Mouse (Mus musculus) pancreas, adult 10 weeks (tissue): Measurements from ENCODE around the gene Olfr826. TPM values are rescaled to one million over a fixed set of nuclear protein-coding genes. Genes with fewer than 3 reads are reported as not detected.

Experiments
- polyA plus RNA-seq: library from polyadenylated mRNA; stranded (reverse); fragments of 350-450 nt; fragmentation: Illumina TruSeq; extraction: RNeasy Lipid Tissue Mini Kit (QIAGEN cat#74804); gene quantifications from one replicate; pipeline ENCODE4 v1.2.3, GENCODE M21; 2015; ENCODE audit warnings: low read depth, low replicate concordance; ENCODE audit not compliant: insufficient read depth

Gene Olfr826
- polyA plus RNA-seq: not detected

GRCm38 (mm10) chr10:130184086-130184485 lies at the start of gene Olfr826:
Gene Olfr826 (minus strand): TSS chr10:130184186.

GRCm38 (mm10) chr10:130214303-130214702 lies 30.3 kb upstream of the Olfr826 start, which contains the start of gene Olfr827:
Gene Olfr827 (minus strand): TSS chr10:130214403.

GRCm38 (mm10) chr10:130166666-130167065 lies 17.3 kb downstream of the Olfr826 start, which contains the start of gene Olfr825:
Gene Olfr825 (minus strand): TSS chr10:130166766.

GRCm38 (mm10) chr10:130129900-130130299 lies 54.1 kb downstream of the Olfr826 start, which contains the start of gene Olfr824:
Gene Olfr824 (minus strand): TSS chr10:130130000.

Other genes starting within 250 kb of the Olfr826 start
- gene Olfr818, start 235.1 kb downstream of the Olfr826 start, polyA plus RNA-seq: not detected
- gene Olfr819, start 216.9 kb downstream of the Olfr826 start, polyA plus RNA-seq: not detected
- not detected for gene Olfr247, start 208.0 kb downstream of the Olfr826 start, polyA plus RNA-seq
- not detected for gene Gm10310, start 199.1 kb downstream of the Olfr826 start, polyA plus RNA-seq
- gene Olfr820, start 171.6 kb downstream of the Olfr826 start, polyA plus RNA-seq: not detected
- gene Olfr821, start 153.8 kb downstream of the Olfr826 start, polyA plus RNA-seq: not detected
- gene Olfr822, start 113.0 kb downstream of the Olfr826 start, polyA plus RNA-seq: not detected
- not detected for gene Olfr823, start 68.8 kb downstream of the Olfr826 start, polyA plus RNA-seq
- gene Olfr824, start 54.2 kb downstream of the Olfr826 start, polyA plus RNA-seq: not detected
- not detected for gene Olfr825, start 17.4 kb downstream of the Olfr826 start, polyA plus RNA-seq
- not detected for gene Olfr827, start 30.2 kb upstream of the Olfr826 start, polyA plus RNA-seq
- gene Neurod4, start 96.1 kb upstream of the Olfr826 start, polyA plus RNA-seq: not detected
- gene Tespa1, start 138.7 kb upstream of the Olfr826 start, polyA plus RNA-seq: not detected
- gene Vmn2r84, start 210.1 kb upstream of the Olfr826 start, polyA plus RNA-seq: not detected
- gene Vmn2r85, start 245.5 kb upstream of the Olfr826 start, polyA plus RNA-seq: not detected